Mouse (Mus musculus) neural tube, embryonic 15.5 days (tissue): ENCODE data around the gene Tsku. TPM values are rescaled to one million over a fixed set of nuclear protein-coding genes. Genes with fewer than 3 reads are reported as not detected.

Experiments used
- ATAC-seq: fragments of 200-750 bp; cut with Nextera tagmentation; 2 replicates; pipeline ENCODE4 v1.8.0; 2017; ENCODE audit warnings: mild to moderate bottlenecking, moderate TSS enrichment, moderate library complexity; ENCODE audit not compliant: low FRiP score
- H3K27ac ChIP-seq: fragments of 300-500 bp; sonication (generic); replicated peaks from 2 replicates; pipeline ENCODE4 v1.5.1; 2015; ENCODE audit warnings: mild to moderate bottlenecking, inconsistent platforms
- H3K27me3 ChIP-seq: fragments of 300-500 bp; sonication (generic); replicated peaks from 2 replicates; pipeline ENCODE4 v1.6.1; 2015; ENCODE audit warnings: inconsistent platforms
- H3K36me3 ChIP-seq: fragments of 300-500 bp; sonication (generic); 2 replicates; pipeline ENCODE4 v1.6.1; 2015; ENCODE audit warnings: inconsistent platforms
- H3K4me1 ChIP-seq: fragments of 300-500 bp; sonication (generic); 2 replicates; pipeline ENCODE4 v1.6.1; 2015; ENCODE audit warnings: inconsistent platforms
- H3K4me2 ChIP-seq: fragments of 300-500 bp; sonication (generic); 2 replicates; pipeline ENCODE4 v1.6.1; 2015; ENCODE audit warnings: inconsistent platforms, mild to moderate bottlenecking, moderate library complexity
- H3K4me3 ChIP-seq: fragments of 300-500 bp; sonication (generic); replicated peaks from 2 replicates; pipeline ENCODE4 v1.5.1; 2015; ENCODE audit warnings: mild to moderate bottlenecking, inconsistent platforms
- H3K9ac ChIP-seq: fragments of 300-500 bp; sonication (generic); replicated peaks from 2 replicates; pipeline ENCODE4 v1.6.1; 2015; ENCODE audit warnings: mild to moderate bottlenecking, inconsistent platforms
- H3K9me3 ChIP-seq: fragments of 300-500 bp; sonication (generic); replicated peaks from 2 replicates; pipeline ENCODE4 v1.6.1; 2016; ENCODE audit warnings: inconsistent platforms
- WGBS: fragments of 180-500 bp; shearing (Covaris S2); methylation state at CpG from one replicate; pipeline ENCODE4 v1.1.7; 2015; ENCODE audit warnings: mixed read lengths; 5-methylcytosine and 5-hydroxymethylcytosine counted together
- polyA plus RNA-seq: library from polyadenylated mRNA; unstranded; fragments of >200 nt; fragmentation: Nextera tagmentation; extraction: Ambion mirVana; gene quantifications from 2 replicates; pipeline ENCODE4 v1.2.1, GENCODE M21; 2015

Gene Tsku
- polyA plus RNA-seq, 1 experiment from 2014 or later = 7.1 TPM

DNA sequence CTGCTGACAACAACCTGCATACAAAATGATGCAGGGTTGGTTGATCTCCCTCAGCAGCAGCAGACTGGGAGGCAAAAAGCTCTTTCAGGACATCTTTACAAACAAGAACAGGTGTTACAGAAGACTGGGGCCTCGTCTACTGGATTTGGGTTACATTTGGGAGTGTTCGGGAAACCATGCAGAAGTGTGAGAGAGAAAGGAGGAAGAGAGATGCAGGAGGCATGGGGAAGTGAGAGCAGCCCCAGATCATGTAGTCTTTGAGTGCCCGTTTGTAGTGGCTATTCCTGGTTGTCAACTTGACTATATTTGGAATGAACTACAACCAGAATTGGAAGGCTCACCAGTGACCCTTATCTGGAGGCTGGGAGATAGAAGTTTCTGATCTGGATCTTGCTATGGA is 38.7 kb downstream of the Tsku start:
- no peak overlapping the region for H3K4me3 ChIP-seq
- no peaks in the 10 kb centered on the region for H3K36me3 ChIP-seq
- H3K4me2 ChIP-seq = no peak overlapping the region
- no peak for ATAC-seq
- H3K4me1 ChIP-seq = peaks cover 7% of the 10 kb centered on the region
- no peaks in the 10 kb centered on the region for H3K27me3 ChIP-seq
- 81% methylated on average over 3 of the region's 3 CpGs for WGBS
- no peak overlapping the region for H3K27ac ChIP-seq
- H3K9me3 ChIP-seq = no peaks in the 10 kb centered on the region
- H3K9ac ChIP-seq = no peak overlapping the region

DNA sequence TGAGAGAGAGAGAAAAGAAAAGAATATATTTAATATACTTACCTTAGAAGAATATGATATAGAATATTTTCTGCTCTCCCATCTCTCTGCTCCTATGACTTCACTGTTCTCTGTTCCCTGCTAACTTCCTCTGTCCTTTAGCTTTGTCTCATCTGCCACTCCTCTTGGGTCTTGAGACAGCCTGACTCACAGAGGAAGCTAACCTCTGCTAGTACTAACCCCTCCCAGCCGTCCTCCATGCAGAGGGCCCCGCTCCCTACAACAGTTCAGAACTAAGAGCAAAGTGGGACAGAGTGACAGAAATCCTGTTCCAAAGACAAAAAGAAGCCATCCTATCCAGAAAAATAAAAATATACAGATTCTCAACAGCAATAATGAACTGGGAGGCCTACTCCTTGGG is 40.0 kb downstream of the Tsku start, which contains the start of gene Acer3:
TSS of gene Acer3 (minus strand) at position 126 of the 400 bp plus-strand sequence.
- Histone ChIP-seq H3K36me3 (no peaks in the 10 kb centered on the region), H3K9me3 (no peaks in the 10 kb centered on the region), H3K4me3 (no peak within 1 kb of the TSS), H3K4me2 (no peak within 1 kb of the TSS), H3K27me3 (no peaks in the 10 kb centered on the region), H3K4me1 (peaks cover 7% of the 10 kb centered on the region), H3K9ac (no peak within 1 kb of the TSS), H3K27ac (no peak within 1 kb of the TSS)
- 85% methylated on average over 2 of the region's 2 CpGs for WGBS
- no peak for ATAC-seq

DNA sequence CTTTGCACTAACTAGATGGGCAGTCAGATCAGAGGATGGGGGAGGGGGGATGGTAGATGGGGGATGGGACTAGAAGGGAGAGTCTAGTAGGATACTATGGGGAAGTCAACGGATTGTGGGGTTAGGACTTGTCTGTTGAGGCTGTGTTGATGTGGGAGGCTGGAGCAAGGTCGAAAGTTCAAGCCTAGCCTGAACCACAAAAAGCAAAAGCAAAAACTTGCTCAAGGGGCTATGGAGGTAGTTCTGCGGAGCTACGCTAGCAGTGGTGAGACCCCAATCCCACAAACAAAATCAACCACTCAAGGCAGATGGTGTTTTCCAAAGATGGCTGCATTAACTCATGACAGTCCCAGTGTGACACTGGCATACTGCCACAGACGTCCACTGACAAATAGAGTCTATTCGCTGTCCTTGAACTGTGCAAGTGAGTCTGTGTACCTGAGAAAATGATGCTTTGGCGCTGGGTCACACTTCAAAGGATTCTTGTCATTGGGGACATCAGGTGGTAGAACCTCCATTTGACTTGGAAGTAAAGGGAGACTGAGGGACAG is 41.0 kb downstream of the Tsku start:
- 83% methylated on average over 7 of the region's 7 CpGs for WGBS
- Histone ChIP-seq H3K4me3 (no peak overlapping the region), H3K27ac (no peak overlapping the region), H3K27me3 (no peaks in the 10 kb centered on the region), H3K9me3 (no peaks in the 10 kb centered on the region), H3K36me3 (no peaks in the 10 kb centered on the region), H3K4me2 (no peak overlapping the region), H3K4me1 (peaks cover 7% of the 10 kb centered on the region), H3K9ac (no peak overlapping the region)
- ATAC-seq = no peak

DNA sequence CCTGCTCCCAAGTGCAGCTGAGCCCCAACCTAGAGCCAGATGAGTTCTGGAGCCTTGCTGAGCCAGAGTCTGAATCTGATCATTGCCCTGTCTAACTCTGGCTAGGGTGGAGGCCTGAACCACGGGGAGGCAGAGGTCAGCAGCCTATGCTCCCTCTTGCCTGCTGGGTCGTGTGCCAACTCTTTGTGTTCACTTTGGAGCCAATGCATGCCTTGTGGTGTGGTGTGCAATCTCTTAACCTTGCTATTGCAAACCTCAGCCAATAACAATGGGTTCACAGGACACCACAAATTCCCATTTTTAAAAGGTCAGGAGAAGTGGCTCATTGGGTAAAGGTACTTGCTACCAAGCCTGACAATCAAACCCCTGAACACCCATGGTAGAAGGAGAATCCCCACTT is 44.6 kb downstream of the Tsku start:
- no peaks in the 10 kb centered on the region for H3K36me3 ChIP-seq
- 54% methylated on average over 2 of the region's 2 CpGs for WGBS
- no peaks in the 10 kb centered on the region for H3K9me3 ChIP-seq
- no peaks in the 10 kb centered on the region for H3K27me3 ChIP-seq
- H3K4me1 ChIP-seq = no peaks in the 10 kb centered on the region
- H3K4me2 ChIP-seq = no peak overlapping the region
- no peak overlapping the region for H3K27ac ChIP-seq
- H3K4me3 ChIP-seq = no peak overlapping the region
- no peak overlapping the region for H3K9ac ChIP-seq
- ATAC-seq = no peak

DNA sequence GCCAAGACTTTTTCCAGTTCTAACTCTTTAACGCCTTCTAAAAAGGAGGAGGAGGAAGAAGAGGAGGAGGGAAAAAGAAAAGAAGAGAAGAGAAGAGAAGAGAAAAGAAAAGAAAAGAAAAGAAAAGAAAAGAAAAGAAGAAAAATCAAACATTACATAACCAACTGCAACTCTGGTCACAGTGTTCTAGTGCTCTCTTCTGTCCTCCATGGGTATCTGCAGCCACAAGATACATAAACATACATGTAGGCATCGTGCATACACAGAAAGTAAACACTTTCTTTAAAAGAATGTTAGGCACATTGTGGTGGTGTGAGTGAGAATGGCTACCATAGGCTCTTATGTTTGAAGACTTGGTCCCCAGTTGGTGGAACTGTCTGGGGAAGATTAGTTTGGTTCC is 46.0 kb downstream of the Tsku start:
- ATAC-seq = no peak
- Histone ChIP-seq H3K9me3 (no peaks in the 10 kb centered on the region), H3K27me3 (no peaks in the 10 kb centered on the region), H3K9ac (no peak overlapping the region), H3K36me3 (no peaks in the 10 kb centered on the region), H3K4me1 (no peaks in the 10 kb centered on the region), H3K4me3 (no peak overlapping the region), H3K4me2 (no peak overlapping the region), H3K27ac (no peak overlapping the region)
- WGBS = 83% methylated on average over 2 of the region's 2 CpGs

DNA sequence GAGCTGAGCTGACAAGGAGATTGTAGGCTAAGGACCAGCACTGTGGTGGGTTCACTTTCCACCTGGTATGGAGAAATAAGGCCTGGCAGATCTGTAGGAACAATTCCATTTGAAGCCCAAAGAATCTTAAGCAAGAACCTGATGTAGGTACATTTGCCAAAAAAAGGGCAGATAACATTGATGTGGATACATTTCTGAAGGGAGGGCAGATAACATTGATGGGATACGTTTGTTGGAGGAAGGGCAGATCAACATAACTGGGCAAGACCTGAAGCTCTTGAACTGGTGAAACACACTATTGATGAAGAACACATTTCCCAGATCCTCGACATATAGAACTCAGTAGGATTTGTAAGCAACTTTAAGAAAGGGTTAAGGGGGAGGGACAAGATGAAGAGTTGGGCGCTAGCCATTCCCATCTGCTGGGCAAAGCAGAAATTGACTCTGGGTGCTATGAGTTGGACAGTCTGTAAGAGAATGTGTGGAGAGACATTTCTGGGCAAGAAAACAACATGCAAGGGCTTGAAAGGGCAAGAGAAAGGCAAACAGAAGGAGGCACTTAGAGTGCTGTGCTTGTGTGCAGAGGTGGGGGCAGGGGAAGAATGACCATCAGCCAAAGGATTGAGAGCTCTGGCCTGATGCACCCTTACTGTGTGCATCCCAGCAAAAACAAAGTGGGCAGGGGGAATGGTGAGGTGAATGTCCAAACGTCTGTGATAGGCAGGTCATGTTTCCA is 48.8 kb downstream of the Tsku start:
- Histone ChIP-seq H3K4me1 (peaks cover 17% of the 10 kb centered on the region), H3K27ac (no peak overlapping the region), H3K4me3 (no peak overlapping the region), H3K27me3 (no peaks in the 10 kb centered on the region), H3K9ac (no peak overlapping the region), H3K9me3 (no peaks in the 10 kb centered on the region), H3K36me3 (no peaks in the 10 kb centered on the region), H3K4me2 (no peak overlapping the region)
- ATAC-seq = no peak
- WGBS = 72% methylated on average over 4 of the region's 4 CpGs

DNA sequence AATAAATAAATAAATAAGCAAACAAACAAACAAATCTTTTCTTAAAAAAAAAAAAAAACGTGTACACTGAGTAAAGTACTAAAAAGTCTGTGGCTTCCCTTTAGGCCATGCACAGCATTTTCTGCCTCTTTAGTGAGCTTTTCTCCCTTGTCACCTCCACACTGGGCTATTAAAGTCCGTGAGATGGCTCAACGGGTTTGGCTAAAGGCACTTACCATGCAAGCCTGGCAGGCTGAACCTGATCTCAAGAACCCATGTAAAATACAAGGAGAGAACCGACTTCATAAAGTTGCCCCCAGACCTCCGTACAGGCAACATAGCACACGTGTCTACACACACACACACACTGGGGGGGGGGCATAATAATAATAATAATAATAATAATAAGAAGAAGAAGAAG is 50.9 kb downstream of the Tsku start:
- ATAC-seq = no peak
- Histone ChIP-seq H3K4me1 (peaks cover 20% of the 10 kb centered on the region), H3K4me2 (no peak overlapping the region), H3K4me3 (no peak overlapping the region), H3K27ac (no peak overlapping the region), H3K36me3 (no peaks in the 10 kb centered on the region), H3K9me3 (no peaks in the 10 kb centered on the region), H3K27me3 (no peaks in the 10 kb centered on the region), H3K9ac (no peak overlapping the region)
- WGBS = 58% methylated on average over 6 of the region's 6 CpGs

DNA sequence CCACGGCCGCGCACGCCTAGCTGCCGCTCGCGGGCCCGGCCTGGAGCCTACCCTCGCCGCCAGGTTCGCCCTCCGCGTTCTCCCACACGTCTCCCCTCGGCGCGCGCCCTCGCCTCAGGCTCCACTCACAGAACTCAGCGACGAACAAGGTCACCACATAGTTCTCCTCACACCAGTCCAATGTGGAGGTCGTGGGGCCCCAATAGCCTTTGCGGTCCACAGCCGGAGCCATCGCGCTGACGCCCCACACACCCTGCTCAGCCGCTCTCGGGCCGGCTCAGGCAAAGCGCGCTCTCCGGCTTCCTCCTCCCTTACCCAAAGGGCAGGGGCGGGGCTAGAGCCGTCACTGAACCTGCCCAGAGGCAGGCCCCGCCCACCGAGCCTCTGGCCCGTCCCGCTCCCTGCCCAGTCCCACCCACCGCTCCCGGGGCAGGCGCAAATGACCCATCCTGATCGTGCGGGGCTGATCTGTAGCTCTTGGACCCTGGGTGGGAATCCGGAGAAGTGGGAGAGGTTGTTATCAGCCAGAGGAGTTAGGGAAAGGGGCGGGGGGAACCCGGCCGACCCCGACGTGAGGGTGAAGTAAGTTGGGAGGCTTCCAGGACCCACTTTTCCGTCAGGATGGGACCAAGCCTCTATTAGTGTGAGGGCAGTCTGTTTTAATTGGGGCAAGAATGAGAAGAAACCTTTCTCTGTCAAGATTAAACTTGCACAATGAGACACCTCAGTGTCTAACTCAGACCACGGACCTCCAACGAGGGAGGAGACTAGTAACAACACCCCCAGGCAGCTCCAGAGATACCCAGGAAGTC is 51.7 kb downstream of the Tsku start:
- Histone ChIP-seq H3K9me3 (no peaks in the 10 kb centered on the region), H3K4me3 (peak overlapping the region; percentile 92), H3K27me3 (no peaks in the 10 kb centered on the region), H3K4me2 (peak overlapping the region; percentile 81), H3K27ac (peak overlapping the region; percentile 82), H3K9ac (peak overlapping the region; percentile 88), H3K4me1 (peaks cover 20% of the 10 kb centered on the region), H3K36me3 (no peaks in the 10 kb centered on the region)
- WGBS = under 1% methylated on average over 53 of the region's 53 CpGs
- peak; percentile 98 for ATAC-seq

DNA sequence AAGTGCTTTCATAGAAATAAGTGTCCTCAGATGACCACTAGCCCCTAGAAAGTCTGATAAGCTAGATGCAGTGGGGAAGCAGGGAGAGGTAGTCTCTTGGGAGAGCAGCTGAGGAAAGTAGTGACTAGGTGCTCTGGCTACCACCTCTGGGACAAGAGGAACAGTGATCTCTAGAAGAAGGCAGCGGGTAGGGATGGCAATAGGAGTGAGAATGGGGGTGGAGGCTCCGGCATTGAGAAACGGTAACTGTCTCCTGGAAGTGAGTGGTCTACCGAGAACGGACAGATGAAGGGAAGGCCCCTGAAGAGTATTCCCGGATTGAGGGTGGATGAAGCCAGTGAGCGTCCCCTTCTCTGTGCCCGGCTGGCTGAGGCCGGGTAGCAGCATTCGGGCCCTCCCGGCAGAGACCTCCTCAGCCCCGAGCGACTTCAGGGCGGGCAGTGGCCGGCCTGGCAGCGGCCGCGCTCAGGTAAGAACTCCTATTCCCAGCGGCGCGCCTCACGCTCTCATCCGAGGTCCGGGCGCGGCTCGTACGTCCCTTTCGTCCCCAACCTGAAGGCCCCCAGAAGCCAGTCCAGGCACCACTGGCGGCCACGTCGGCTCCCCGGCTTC is 52.4 kb downstream of the Tsku start:
- Histone ChIP-seq H3K4me2 (peak overlapping the region; percentile 81), H3K4me3 (peak overlapping the region; percentile 92), H3K4me1 (peaks cover 20% of the 10 kb centered on the region), H3K27ac (peak overlapping the region; percentile 82), H3K27me3 (no peaks in the 10 kb centered on the region), H3K36me3 (no peaks in the 10 kb centered on the region), H3K9me3 (no peaks in the 10 kb centered on the region), H3K9ac (peak overlapping the region; percentile 88)
- WGBS = 0% methylated on average over 32 of the region's 33 CpGs
- ATAC-seq = peak; percentile 72

DNA sequence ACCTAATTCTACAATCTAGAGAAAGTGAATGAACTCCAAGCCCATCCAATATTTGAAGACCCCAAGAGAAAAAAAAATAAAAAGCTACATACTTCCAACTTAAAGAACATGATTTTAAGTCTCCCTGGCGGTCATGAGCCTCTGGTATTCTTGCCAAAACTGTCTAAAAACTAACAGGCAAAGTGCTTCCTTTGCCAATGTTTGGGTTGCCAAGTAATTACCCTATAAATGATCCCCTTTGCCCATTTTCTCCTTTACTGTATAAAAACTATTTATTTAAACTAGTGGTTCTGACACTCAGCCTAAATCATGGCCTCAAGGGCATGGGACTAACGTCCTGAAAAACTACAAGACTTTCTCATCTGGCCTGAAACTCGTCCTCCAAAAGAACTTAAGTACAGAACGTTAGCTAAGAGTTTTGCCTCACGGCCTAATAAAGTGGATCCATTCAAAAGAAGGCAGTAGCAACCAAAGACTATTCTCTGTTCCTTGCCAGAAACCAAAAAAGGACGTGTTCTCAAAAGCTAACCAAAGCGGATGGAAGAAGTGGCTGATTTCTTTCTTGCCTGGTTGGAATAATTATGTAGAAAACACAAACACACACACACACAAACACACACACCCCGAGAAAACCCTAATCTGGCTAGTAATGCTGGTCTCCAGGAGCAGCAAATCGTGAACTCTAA is 53.1 kb downstream of the Tsku start:
- H3K4me3 ChIP-seq = peak overlapping the region; percentile 92

DNA sequence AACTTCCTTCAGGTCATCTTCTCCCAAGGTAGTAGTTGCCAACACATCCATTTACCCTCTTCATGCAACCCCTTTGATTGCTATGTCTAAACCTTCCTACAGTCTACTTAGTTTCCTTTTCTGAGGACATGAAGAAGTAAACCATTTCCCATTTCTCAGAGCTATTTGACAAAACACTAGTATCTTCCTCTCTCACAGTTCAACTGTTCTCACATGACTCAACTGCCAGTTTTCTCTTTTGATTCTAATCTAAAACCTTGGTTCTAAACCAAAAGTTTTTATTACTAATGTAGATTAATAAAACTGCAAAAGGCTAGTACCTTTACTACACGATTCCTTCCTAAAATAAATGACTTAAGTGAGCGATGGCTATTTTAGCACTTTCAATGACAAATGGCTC is 53.7 kb downstream of the Tsku start:
- no peak overlapping the region for H3K27ac ChIP-seq
- H3K4me3 ChIP-seq = no peak overlapping the region
- H3K36me3 ChIP-seq = no peaks in the 10 kb centered on the region
- no peak overlapping the region for H3K9ac ChIP-seq
- H3K9me3 ChIP-seq = no peaks in the 10 kb centered on the region
- no peak for ATAC-seq
- H3K27me3 ChIP-seq = no peaks in the 10 kb centered on the region
- 84% methylated on average over 2 of the region's 2 CpGs for WGBS
- peaks cover 20% of the 10 kb centered on the region for H3K4me1 ChIP-seq
- H3K4me2 ChIP-seq = peak overlapping the region; percentile 81

More for the DNA sequence above, 53.1 kb downstream of the Tsku start:
- 32% methylated on average over 9 of the region's 9 CpGs for WGBS
- Histone ChIP-seq H3K9me3 (no peaks in the 10 kb centered on the region), H3K36me3 (no peaks in the 10 kb centered on the region), H3K27ac (peak overlapping the region; percentile 82), H3K27me3 (no peaks in the 10 kb centered on the region), H3K4me1 (peaks cover 20% of the 10 kb centered on the region), H3K9ac (peak overlapping the region; percentile 88), H3K4me2 (peak overlapping the region; percentile 81)
- no peak for ATAC-seq
